Mouse (Mus musculus): ENCODE data around the gene B4galt2.

The B4galt2 gene

DNA sequence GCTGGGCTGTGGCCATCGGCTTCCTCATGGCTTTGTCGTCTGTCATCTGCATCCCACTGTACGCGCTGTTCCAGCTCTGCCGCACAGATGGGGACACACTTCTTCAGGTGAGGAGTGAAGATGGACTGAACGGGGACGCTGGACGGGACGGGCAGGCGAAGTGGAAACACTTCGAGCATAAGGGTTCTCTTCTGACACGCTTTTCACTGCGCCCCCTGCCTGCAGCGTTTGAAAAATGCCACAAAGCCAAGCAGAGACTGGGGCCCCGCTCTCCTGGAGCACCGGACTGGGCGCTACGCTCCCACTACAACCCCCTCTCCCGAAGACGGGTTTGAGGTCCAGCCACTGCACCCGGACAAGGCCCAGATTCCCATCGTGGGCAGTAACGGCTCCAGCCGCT, 15.5 kb downstream of the B4galt2 start:
- DNase-seq (ENCODE audit: low read depth), result peak; percentile 51

- DNase-seq (ENCODE audit: low read depth), result no peak
These were observed 16.3 kb downstream of the B4galt2 start for GRCm38 (mm10) chr4:117867000-117867399.

DNA sequence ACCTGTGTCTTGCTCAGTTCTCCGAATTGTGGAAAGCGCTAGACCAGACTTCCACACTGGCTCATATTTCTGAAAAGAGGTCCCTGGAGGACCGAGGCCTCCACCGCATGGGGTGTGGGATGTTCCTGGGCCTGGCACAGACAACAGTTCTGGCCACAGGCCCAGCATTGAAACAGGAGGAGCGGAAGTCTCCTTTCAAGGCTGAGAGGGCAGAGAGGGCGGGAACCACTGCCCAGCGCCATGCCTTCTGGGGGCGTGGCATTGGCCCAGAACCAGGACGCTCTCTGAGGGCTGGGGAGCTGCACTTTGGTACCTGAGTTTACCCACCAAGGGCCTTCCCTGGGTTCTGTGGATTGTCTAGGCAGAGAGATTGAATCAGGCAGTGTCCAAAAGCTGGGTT, 17.2 kb downstream of the B4galt2 start:
- no peak for DNase-seq (ENCODE audit: low read depth)

DNA sequence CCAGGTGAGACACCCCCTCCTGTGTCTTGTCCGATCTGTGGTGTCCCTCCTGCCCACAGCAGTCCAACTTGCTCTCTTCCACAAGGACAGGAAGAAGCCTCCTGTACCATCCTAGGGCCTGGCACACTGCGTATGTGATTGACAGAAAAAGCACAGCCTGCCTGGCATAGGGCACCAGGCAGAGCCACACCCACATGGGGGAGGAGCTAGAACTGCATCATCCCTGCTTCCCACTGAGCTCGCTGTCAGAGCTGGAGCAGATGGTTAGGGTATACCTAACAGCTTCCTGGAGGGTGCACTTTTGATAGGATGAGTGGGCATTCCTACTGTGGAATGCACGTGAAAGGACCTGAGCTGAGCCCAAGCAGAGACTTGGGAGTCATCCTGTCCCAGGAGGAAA, 20.5 kb downstream of the B4galt2 start:
- no peak for DNase-seq (ENCODE audit: low read depth)

DNA sequence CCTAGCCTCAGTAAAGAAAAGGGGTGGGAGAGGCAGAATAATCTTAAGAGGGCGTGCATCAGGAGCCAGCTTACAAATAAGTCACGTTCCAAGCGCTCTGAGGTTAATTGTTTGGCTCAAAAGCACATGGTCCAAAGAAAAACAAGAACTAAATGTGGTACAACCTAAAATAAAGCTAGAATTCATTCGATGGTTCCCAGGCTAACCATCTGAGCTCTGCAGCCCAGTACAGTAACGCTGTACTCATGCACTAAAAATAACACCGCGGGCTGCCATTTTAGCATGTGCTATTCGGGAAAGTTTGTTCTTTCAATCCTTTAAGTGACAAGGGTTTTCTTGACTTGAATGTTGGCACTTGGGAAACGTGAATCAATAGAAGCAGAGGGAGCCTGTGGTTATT, 22.7 kb downstream of the B4galt2 start:
- DNase-seq (ENCODE audit: low read depth), result no peak

DNA sequence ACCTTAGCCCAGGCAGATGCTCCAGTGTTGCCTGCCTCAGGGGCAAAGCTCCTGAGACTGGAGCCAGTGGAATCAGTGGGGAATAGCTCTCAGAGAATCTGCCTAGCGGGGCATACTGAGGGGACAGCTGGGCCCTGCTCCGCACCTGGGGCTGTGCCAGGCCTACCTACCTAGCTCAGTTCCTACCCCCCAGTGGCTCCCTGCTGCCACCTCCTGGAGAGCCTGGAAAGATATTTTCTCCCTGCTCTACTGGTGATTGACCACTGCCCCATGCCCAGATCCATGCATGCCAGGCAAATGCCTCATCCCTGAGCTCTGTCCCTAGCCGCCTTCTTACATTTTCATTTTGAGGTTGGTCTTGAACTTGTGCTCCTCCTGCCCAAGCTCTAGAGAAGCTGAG, 24.5 kb downstream of the B4galt2 start:
- no peak for DNase-seq (ENCODE audit: low read depth)

DNA sequence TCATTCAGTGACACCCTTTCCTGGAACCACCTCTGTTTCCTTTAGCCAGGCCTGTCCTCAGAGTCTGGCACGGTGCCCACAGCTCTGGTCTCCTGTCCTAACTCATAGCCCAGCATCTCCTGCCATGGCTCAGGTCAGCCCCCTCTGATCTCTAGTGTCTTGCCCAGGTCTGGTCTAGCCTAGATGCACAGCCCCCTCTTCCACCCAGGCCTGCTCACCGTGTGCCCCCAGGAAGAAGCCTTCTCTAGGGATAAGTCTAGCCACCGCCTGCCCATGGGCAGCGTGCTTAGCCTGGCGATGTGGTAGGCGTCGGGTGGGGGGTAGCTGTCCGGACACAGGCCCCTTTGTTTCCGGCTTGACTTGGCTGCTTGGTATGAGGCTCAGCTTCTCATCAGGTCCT, 28.1 kb downstream of the B4galt2 start:
- no peak for DNase-seq (ENCODE audit: low read depth)

DNA sequence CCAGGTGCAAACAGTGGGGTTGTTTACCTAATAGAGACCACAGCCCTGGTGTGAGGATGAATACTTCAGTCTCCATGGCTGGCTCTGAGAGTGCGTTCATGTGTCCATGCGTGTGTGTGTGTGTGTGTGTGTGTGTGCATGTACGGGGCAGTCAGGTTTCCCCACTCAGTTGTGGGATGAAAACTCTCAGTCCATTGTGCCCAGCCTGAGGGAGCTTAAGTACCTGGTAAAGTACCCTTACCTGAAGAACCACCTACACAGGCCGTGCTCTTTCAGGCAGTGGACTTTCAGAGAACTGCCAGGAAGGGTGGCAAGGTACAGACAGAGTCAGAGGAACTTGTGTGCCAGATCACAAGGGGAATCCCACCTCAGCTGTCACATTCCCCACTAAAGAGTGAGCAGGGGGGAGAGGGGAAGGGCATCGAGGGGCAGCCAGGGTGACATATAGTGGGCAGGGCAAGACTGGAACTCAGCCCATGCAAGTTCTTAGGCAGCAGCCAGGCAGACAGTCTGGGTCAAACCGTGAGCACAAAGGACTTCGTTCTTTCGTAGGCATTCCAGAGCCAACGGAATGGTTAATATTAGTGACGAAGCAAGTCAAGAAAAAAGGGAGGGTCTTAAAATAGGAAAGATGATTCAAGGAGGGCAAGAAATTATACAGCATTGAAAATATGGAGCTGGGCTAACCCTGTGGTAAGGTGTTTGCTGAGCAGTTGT, 31.0 kb downstream of the B4galt2 start:
- no peak for DNase-seq (ENCODE audit: low read depth)

DNA sequence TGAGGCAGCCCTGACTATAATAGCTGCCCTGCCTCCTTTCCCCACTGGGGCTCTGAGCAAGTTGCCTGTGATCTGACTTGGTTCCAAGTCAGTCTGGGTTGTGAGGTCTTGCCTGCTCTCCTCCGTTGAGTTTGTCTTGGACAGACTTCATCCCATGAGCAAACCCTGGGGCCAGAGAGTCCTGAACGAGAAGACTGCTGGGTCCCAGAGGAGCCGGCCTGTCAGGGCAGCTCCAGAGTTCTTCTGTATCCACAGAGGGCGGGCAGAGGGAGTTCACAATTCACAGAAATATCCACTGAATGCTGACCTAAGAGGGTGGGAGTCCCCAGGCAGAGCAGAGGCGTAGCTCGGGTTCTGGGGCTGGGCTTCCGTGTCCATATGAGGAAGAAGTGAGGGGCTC, 32.4 kb downstream of the B4galt2 start:
- no peak for DNase-seq (ENCODE audit: low read depth)

- DNase-seq (ENCODE audit: low read depth), result no peak
These were observed 33.1 kb downstream of the B4galt2 start for GRCm38 (mm10) chr4:117850176-117850575.

DNA sequence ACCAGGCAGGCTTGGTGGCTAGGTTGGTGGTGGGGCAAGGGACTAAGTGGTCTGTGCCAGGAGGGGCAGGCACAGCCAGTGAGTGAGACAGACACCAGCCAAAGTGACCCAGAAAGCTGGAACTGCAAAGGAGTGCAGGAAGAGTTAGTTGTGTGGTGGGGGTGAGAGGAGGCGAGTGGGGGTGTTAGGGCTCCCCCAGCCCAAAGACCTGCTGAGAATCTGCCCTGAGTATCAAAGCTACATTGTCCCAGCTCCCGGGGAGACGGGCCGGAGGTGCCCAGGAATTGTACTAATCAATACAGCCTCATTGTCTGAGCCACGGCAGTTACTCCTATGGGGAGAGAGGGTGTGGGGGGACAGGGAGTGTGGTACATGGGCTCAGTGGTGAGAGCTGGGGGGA, 33.8 kb downstream of the B4galt2 start:
- DNase-seq (ENCODE audit: low read depth), result no peak

GRCm38 (mm10) chr4:117849063-117849462, 34.2 kb downstream of the B4galt2 start:
- DNase-seq (ENCODE audit: low read depth), result no peak

DNA sequence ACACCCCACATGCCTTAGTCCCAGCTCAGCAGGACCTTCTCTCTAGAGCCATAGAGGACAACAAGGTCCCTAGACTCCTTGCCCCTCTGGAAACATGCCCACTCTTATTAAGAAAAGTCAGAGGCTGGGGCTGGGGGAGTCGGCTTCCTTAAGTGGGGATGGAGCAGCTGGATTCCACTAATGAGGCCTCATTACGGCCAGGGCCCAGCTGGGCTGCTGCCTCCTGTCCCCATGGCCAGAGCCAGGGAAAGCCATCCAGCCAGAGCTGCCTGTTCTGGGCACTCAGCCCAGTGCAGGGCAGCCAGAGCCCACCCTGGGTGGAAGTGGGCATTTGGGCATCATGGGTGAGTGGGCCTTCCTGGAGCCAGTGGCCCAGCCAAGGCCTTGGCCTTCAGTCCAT, 36.3 kb downstream of the B4galt2 start:
- DNase-seq (ENCODE audit: low read depth), result no peak

- DNase-seq (ENCODE audit: low read depth), result no peak
These were observed 37.0 kb downstream of the B4galt2 start for GRCm38 (mm10) chr4:117846261-117846660.

DNA sequence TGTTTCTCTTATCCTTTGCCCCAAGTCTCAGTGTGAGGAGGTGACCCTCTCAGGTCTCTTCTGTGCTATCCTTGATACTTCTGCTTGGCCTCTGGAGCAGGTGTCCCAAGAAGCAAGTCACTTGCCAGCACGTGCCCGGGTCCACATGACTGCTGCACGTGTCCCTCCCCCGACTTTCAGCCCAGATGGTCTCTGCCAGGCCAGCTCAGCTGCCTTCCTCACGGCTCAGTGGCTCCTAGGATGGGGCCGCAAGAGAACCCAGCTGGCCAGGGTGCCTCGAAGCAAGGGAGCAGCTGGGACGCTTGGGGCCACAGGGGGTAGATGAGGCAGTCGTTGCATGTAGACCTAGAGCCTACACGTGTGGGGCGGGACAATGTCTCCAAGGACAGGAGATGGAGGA, 38.0 kb downstream of the B4galt2 start:
- DNase-seq (ENCODE audit: low read depth), result no peak

GRCm38 (mm10) chr4:117844467-117844866, 38.8 kb downstream of the B4galt2 start:
- DNase-seq (ENCODE audit: low read depth), result no peak

DNA sequence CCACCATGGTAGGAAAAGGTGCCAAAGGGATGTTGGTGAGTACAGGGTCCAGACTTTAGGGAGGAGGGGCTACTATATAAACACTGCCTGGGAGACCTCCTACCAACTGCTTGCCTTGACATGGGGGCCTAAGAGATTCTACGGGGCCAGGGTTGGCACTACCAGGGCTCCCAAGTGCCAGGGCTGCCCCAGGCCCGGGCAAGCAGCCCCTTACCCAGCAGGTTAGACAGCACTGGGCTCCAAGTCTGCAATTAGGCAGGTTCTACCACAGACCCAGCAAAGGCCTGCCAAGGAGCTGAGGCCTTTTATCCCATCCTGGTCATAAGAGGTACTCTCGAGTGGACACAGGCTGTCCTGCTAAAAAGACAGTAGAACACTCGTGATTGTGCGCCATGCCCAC, 40.2 kb downstream of the B4galt2 start:
- no peak for DNase-seq (ENCODE audit: low read depth)

DNA sequence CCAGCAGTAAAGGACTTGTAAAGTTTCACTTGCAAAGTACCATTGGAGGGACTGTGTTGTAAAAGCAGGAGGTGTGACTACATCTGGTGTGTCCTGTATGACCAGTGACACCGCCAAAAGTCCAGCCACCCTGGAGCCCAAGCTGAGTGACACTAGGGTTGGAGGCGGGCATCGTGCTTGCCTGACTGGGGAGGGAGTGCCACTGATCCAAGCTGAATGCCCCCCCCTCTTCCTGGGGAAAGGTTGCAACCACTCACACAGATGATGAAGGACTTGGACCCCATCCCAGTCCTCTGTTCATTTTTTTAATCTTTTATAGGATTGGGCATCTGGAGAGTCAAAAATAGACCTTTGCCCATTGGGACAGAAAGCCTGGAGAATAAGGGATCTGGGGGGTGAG, 41.7 kb downstream of the B4galt2 start:
- DNase-seq (ENCODE audit: low read depth), result no peak

DNA sequence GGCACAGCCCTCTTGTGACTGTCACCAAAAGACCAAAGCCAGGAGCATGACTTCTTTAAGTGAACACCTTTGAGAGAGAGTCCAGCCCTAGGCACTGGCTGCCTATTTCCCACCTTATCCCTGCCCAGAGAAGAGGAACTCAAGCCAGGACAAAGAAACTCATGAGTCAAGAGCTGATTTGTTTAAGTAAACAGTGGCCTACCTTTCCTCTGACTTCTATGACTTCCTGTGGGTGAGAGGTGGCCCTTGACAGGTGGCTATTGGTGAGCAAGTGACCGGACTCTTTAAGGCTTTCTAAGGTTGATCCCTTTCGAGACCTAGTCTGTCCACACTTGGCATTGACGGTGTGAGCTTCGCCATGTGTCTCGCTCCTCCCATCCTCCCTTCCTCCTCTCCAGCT, 42.5 kb downstream of the B4galt2 start:
- no peak for DNase-seq (ENCODE audit: low read depth)

- DNase-seq (ENCODE audit: low read depth), result no peak
These were observed 43.9 kb downstream of the B4galt2 start for GRCm38 (mm10) chr4:117839366-117839765.

DNA sequence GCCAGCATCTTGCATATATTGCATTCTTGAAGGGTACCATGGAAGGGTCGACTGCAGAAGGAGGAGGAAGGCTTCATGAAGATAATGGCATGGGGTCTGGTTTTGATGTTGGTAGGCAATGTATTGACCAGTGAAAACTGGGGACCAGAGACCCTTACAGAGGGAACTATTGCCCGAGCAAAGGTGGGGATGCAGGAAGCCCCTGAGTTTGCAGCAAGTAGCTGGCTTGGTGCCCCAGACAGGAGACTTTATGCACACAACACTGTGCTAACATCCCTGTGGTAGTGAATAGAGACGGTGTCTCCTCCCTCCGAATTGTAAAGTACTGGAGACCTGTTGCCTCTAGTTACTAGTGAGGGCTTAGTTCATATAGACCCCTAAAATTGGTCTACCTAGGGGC, 46.0 kb downstream of the B4galt2 start:
- DNase-seq (ENCODE audit: low read depth), result no peak

DNA sequence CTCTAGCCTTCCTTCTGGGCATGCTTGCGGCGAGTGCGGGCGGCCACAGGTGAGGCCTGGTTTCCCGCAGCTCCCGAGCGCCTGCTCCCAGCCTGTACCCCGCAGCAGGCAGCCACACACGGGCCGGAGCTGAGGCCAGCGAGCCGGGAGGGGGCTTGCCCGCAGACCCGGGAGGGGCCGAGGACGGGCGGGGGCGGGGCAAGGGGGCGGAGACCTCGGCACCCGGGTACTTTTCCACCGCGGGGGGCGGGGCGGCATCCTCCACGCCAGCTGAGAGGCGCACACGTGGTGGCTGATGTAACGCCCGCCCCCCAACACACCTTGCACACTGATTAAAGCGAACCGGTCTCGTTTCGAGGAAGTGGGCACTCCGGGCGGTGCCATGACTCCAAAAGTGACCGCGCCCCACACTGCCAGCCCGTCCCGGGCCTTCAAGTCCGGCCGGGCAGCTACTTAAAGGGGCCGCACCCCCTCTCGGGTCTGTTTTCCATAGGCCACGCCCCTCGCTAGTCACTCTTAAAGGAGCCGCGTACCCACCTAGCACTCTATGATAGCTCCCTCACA, 47.0 kb downstream of the B4galt2 start:
- peak; percentile 72 for DNase-seq (ENCODE audit: low read depth)

GRCm38 (mm10) chr4:117835531-117836111, 47.7 kb downstream of the B4galt2 start:
- peak; percentile 33 for DNase-seq (ENCODE audit: low read depth)

Measured in c-Kit-positive CD71-negative TER-119-negative erythroid progenitor cells, embryonic 14.5 days (primary cell).